Mouse (Mus musculus) CH12.LX (cell line): Measurements from ENCODE around the gene Rps29. TPM values are rescaled to one million over a fixed set of nuclear protein-coding genes. Genes with fewer than 3 reads are reported as not detected.

Source experiments
- DNase-seq: peaks from one replicate; pipeline ENCODE4 v3.0.0-alpha.2; 2013; ENCODE audit errors: extremely low read depth
- H3K27ac ChIP-seq: 2 replicates; pipeline ENCODE4 v1.5.1; 2012; ENCODE audit warnings: low read depth, mild to moderate bottlenecking, control low read depth, moderate library complexity; ENCODE audit not compliant: insufficient read depth
- H3K27me3 ChIP-seq: replicated peaks from 2 replicates; pipeline ENCODE3; 2012; ENCODE audit warnings: inconsistent platforms
- H3K36me3 ChIP-seq, 2 experiments: replicated peaks in 1 of 2; 2 replicates each; pipeline versions ENCODE3 to v1.6.1; 2012; ENCODE audit warnings: inconsistent platforms in 1 of 2, low read length in 1 of 2, mild to moderate bottlenecking in 1 of 2, mixed read lengths in 1 of 2, moderate library complexity in 1 of 2; ENCODE audit not compliant: control insufficient read depth in 1 of 2, insufficient read depth in 1 of 2
- H3K4me1 ChIP-seq, 2 experiments: 2 replicates each; pipeline ENCODE4 v1.6.1; 2012; ENCODE audit warnings: inconsistent platforms in 1 of 2, moderate library complexity in 1 of 2; ENCODE audit not compliant: insufficient read depth in 2 of 2, control insufficient read depth in 1 of 2
- H3K4me2 ChIP-seq: 2 replicates; pipeline ENCODE4 v1.6.1; 2012; ENCODE audit warnings: low read depth, mild to moderate bottlenecking, control low read depth; ENCODE audit not compliant: poor library complexity, insufficient read depth, severe bottlenecking
- H3K4me3 ChIP-seq, 3 experiments: fragments of 150-350 bp in 1 of 3; sonication (generic) in 1 of 3; replicated peaks in 1 of 3; 2 replicates each; pipeline versions ENCODE3 to v1.5.1; 2011 to 2012; ENCODE audit warnings: low read depth in 2 of 3, low read length in 2 of 3, mild to moderate bottlenecking in 2 of 3, moderate library complexity in 2 of 3, control low read depth in 1 of 3, improper control_type of control experiment in 1 of 3, inconsistent platforms in 1 of 3, mixed read lengths in 1 of 3; ENCODE audit not compliant: poor library complexity in 1 of 3
- H3K79me2 ChIP-seq: replicated peaks from 2 replicates; pipeline ENCODE4 v1.6.1; 2012; ENCODE audit warnings: mild to moderate bottlenecking, moderate library complexity; ENCODE audit not compliant: control insufficient read depth, poor library complexity, insufficient read depth, severe bottlenecking; ENCODE audit errors: extremely low read depth
- H3K9ac ChIP-seq: 2 replicates; pipeline ENCODE4 v1.6.1; 2012; ENCODE audit warnings: low read depth, mild to moderate bottlenecking, control low read depth, moderate library complexity; ENCODE audit not compliant: insufficient read depth
- H3K9me3 ChIP-seq: replicated peaks from 2 replicates; pipeline ENCODE3; 2012; ENCODE audit warnings: low read length, inconsistent platforms, mixed read lengths
- BHLHE40 ChIP-seq: IDR thresholded peaks from 2 replicates; pipeline ENCODE4 v1.6.1; 2011; ENCODE audit warnings: mild to moderate bottlenecking, low read depth, low read length, improper control_type of control experiment
- CHD1 ChIP-seq: IDR thresholded peaks from 2 replicates; pipeline ENCODE4 v1.6.1; 2012; ENCODE audit warnings: low read depth, low read length, improper control_type of control experiment, inconsistent platforms
- CHD2 ChIP-seq: IDR thresholded peaks from 2 replicates; pipeline ENCODE4 v1.6.1; 2011; ENCODE audit warnings: low read length, improper control_type of control experiment
- ELF1 ChIP-seq: IDR thresholded peaks from 2 replicates; pipeline ENCODE4 v1.6.1; 2014; ENCODE audit warnings: low read depth, mild to moderate bottlenecking, inconsistent platforms, low read length, improper control_type of control experiment
- ETS1 ChIP-seq: conservative IDR thresholded peaks from 2 replicates; pipeline ENCODE4 v1.6.1; 2012; ENCODE audit warnings: low read depth, mild to moderate bottlenecking, inconsistent platforms, low read length, improper control_type of control experiment, moderate library complexity
- GABPA ChIP-seq: IDR thresholded peaks from 2 replicates; pipeline ENCODE4 v1.6.1; 2012; ENCODE audit warnings: low read depth, low read length, improper control_type of control experiment, inconsistent platforms; ENCODE audit not compliant: insufficient replicate concordance
- HCFC1 ChIP-seq: IDR thresholded peaks from 2 replicates; pipeline ENCODE4 v1.6.1; 2012; ENCODE audit warnings: low read depth, mild to moderate bottlenecking, inconsistent platforms, low read length, improper control_type of control experiment
- IRF4 ChIP-seq: IDR thresholded peaks from 2 replicates; pipeline ENCODE4 v1.6.1; 2014; ENCODE audit warnings: low read depth, mild to moderate bottlenecking, inconsistent platforms, low read length, improper control_type of control experiment
- JUND ChIP-seq: conservative IDR thresholded peaks from 2 replicates; pipeline ENCODE4 v1.6.1; 2011; ENCODE audit warnings: low read depth, low read length, improper control_type of control experiment
- MAFK ChIP-seq: IDR thresholded peaks from 2 replicates; pipeline ENCODE4 v1.6.1; 2011; ENCODE audit warnings: low read length, improper control_type of control experiment; ENCODE audit not compliant: insufficient replicate concordance
- MAX ChIP-seq: IDR thresholded peaks from 2 replicates; pipeline ENCODE4 v1.6.1; 2011; ENCODE audit warnings: low read length, improper control_type of control experiment
- MEF2A ChIP-seq: IDR thresholded peaks from 2 replicates; pipeline ENCODE4 v1.6.1; 2014; ENCODE audit warnings: low read depth, mild to moderate bottlenecking, inconsistent platforms, low read length, improper control_type of control experiment, borderline replicate concordance
- MYC ChIP-seq: IDR thresholded peaks from 2 replicates; pipeline ENCODE4 v1.6.1; 2011; ENCODE audit warnings: low read depth, mild to moderate bottlenecking, improper control_type of control experiment, low read length
- NELFE ChIP-seq: IDR thresholded peaks from 2 replicates; pipeline ENCODE4 v1.6.1; 2011; ENCODE audit warnings: low read depth, low read length, improper control_type of control experiment
- PAX5 ChIP-seq: IDR thresholded peaks from 2 replicates; pipeline ENCODE4 v1.6.1; 2012; ENCODE audit warnings: low read length, inconsistent platforms, mixed read lengths
- POLR2A ChIP-seq: IDR thresholded peaks from 2 replicates; pipeline ENCODE4 v1.6.1; 2011; ENCODE audit warnings: low read depth, mild to moderate bottlenecking, improper control_type of control experiment, low read length
- POLR2AphosphoS2 ChIP-seq: IDR thresholded peaks from 2 replicates; pipeline ENCODE4 v1.6.1; 2011; ENCODE audit warnings: low read depth, low read length, improper control_type of control experiment
- SMC3 ChIP-seq: IDR thresholded peaks from 2 replicates; pipeline ENCODE4 v1.6.1; 2011; ENCODE audit warnings: low read depth, low read length, improper control_type of control experiment
- TBP ChIP-seq: conservative IDR thresholded peaks from 2 replicates; pipeline ENCODE4 v1.6.1; 2011; ENCODE audit warnings: low read depth, low read length, improper control_type of control experiment
- TCF12 ChIP-seq: IDR thresholded peaks from 2 replicates; pipeline ENCODE4 v1.6.1; 2014; ENCODE audit warnings: low read depth, mild to moderate bottlenecking, inconsistent platforms, low read length, improper control_type of control experiment
- USF1 ChIP-seq: IDR thresholded peaks from 2 replicates; pipeline ENCODE4 v1.6.1; 2014; ENCODE audit warnings: low read depth, mild to moderate bottlenecking, inconsistent platforms, low read length, improper control_type of control experiment
- USF2 ChIP-seq: conservative IDR thresholded peaks from 2 replicates; pipeline ENCODE4 v1.6.1; 2011; ENCODE audit warnings: low read depth, low read length, improper control_type of control experiment
- ZNF384 ChIP-seq: IDR thresholded peaks from 2 replicates; pipeline ENCODE4 v1.6.1; 2012; ENCODE audit warnings: low read depth, low read length, improper control_type of control experiment, inconsistent platforms
- dilution Hi-C: fragments of 300-500 bp; cut with MboI; formaldehyde crosslinking; loops from 2 replicates; pipeline ENCODE4 v1.14.3; 2020; ENCODE audit warnings: low sequenced_read_pairs; ENCODE audit not compliant: extremely low pct_unique_long_range_greater_than_20kb, extremely low pct_ligation_motif_present
- in situ Hi-C: fragments of 300-500 bp; cut with MboI; formaldehyde crosslinking; loops from 3 replicates; pipeline ENCODE4 v1.14.3; 2019; ENCODE audit warnings: low sequenced_read_pairs, low pct_ligation_motif_present, low pct_unique_long_range_greater_than_20kb, mixed read lengths
- polyA plus RNA-seq: library from polyadenylated mRNA; unstranded; fragments of >175 nt; gene quantifications from 2 replicates; pipeline ENCODE4 v1.2.1, GENCODE M21; 2012; ENCODE audit warnings: low read depth; ENCODE audit not compliant: insufficient read length
- total RNA-seq, 2 experiments: library from RNA; depleted of rRNA; stranded (reverse); fragments of 300-350 nt in 1 of 2; fragments of >200 nt in 1 of 2; gene quantifications; 2 replicates each; pipeline ENCODE4 v1.2.3; 2012 to 2014

The Rps29 gene
- total and polyA plus RNA-seq, 3 experiments, result 635 to 5,532 (median 1,316) TPM

- DNase-seq, result no peak
- H3K27me3 ChIP-seq, result no peaks in the 10 kb centered on the region
- H3K9me3 ChIP-seq, result peaks cover 3% of the 10 kb centered on the region
- H3K4me3 ChIP-seq, result no peak overlapping the region
- H3K36me3 ChIP-seq, result peaks cover 22 to 64% of the 10 kb centered on the region in 2 experiments
- no peak overlapping the region for H3K9ac ChIP-seq
- no peak overlapping the region for H3K27ac ChIP-seq
- in situ Hi-C loops, result no loop called here
- peaks cover 0 to 4% of the 10 kb centered on the region in 2 experiments; a peak in 1 of 4 replicates for H3K4me1 ChIP-seq
- 0 out of 2 replicates have a peak, but pooled peaks cover 5% of the 10 kb centered on the region for H3K79me2 ChIP-seq
- TF ChIP-seq USF1 (no peak), POLR2A (no peak), NELFE (no peak), JUND (no peak), MAFK (no peak), HCFC1 (no peak), ELF1 (no peak), GABPA (no peak), MAX (no peak), USF2 (no peak), MYC (no peak), BHLHE40 (no peak), ZNF384 (no peak), TBP (no peak), IRF4 (no peak), TCF12 (no peak)
- no peak overlapping the region for H3K4me2 ChIP-seq
- dilution Hi-C loops, result no loop called here
These were observed 17.0 kb upstream of the Rps29 start for GRCm38 (mm10) chr12:69175975-69176374.

GRCm38 (mm10) chr12:69171307-69171706, 12.3 kb upstream of the Rps29 start:
- Histone ChIP-seq H3K9me3 (no peaks in the 10 kb centered on the region), H3K79me2 (peaks cover 18% of the 10 kb centered on the region), H3K4me1 (peaks cover 3 to 20% of the 10 kb centered on the region in 2 experiments), H3K9ac (no peak overlapping the region), H3K4me2 (no peak overlapping the region), H3K27me3 (no peaks in the 10 kb centered on the region), H3K36me3 (peaks cover 15 to 41% of the 10 kb centered on the region in 2 experiments), H3K4me3 (no peak overlapping the region), H3K27ac (no peak overlapping the region)
- in situ Hi-C loops (no loop called here), dilution Hi-C loops (no loop called here)
- TF ChIP-seq CHD2 (no peak), POLR2A (no peak), MEF2A (no peak), MYC (no peak), SMC3 (no peak), POLR2AphosphoS2 (no peak), HCFC1 (no peak), GABPA (no peak), PAX5 (no peak), ETS1 (no peak), CHD1 (no peak)
- no peak for DNase-seq
